Mouse (Mus musculus) urinary bladder, postnatal 36 days (tissue): Measurements from ENCODE around the gene Zfp575.

Experiments used
- DNase-seq, 2 experiments: peaks; one replicate each; pipeline ENCODE4 v3.0.0; 2022; ENCODE audit warnings: low spot score in 2 of 2, mixed read lengths in 1 of 2

Gene Zfp575

DNA sequence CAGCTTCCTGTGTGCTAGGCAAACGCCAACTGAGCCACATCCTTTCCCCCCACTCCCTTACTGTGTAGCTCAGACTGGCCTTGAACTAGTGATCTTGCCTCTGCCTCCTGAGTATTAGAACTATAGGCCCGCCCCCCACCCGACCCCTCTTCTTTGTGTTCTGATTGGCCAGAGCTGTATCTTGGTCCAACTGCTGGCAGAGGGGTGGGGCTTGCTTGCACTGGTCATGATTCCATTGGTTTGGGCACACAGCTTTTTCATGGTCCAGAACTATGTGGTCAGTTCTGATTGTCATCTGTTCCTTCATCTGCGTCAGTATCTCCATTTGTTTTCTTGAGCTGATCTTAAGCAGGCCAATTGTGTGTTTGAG, 23.6 kb downstream of the Zfp575 start:
- DNase-seq: no peak

DNA sequence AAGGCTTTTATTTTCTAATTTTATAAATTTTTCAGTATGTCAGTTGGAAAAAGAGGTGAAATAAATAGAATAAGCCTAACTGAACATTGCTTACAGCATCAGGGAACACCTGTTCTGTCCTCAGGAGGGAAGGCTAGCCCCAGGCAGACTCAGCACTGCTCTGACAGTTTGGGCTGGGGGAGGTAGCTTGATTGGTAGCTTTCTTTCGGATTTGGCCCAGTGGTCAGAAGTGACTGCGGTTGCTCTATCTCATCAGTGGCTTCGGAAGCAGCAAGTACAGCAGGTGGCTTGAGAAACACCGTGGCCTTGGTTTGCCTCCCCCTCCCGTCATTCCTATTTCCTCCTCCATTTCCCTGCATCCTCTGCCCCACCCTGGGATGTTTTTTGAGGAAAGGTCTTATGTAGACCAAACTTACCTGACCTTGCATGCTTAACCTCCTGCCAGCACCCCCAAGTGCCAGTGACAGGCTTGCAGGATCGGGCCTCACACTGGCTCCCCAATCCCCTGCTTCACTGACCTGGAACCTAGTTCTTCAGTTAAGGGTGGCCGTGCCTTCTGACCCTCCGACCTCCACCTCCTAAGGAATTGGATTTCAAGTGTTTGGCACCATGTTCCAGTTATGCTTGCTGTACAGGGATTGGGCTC, 24.1 kb downstream of the Zfp575 start:
- no peak for DNase-seq

DNA sequence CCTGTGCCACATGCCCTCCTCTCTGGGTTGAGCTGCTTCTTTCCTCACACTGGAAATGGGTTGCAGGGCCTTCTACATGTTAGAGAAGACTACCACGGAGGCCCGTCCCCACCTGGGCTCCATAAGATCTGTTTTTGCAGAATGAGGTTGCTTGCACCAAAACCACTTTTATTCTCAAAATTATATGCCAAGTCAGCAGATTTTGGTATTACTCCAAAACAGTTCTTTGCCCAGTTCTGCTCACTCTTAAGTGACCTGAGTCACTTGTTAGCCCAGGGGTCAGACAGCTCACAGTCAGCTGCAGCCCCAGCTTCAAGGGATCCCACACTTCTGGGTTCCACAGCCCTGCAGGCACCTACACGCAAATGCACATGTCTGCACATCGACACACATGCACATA, 26.0 kb downstream of the Zfp575 start:
- DNase-seq: no peak

DNA sequence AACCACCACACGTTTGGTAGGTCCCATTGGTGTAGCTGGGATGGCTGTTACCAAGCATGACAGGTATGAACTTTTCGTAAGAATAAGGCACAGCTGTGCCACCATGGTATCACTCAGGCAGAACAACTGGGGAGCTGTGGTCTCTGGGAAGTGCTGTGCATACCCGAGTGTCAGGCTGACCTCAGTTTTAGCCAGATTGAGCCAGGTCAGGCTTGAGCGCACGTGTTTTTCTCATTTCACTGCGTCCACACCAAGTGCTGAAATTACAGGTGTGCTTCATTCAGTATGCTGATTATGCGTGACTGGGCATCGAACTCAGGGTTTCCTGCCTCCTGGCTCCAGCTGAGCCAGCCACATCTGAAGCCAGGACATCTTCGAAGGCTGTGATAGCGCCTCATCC, 31.7 kb downstream of the Zfp575 start:
- DNase-seq: no peak

DNA sequence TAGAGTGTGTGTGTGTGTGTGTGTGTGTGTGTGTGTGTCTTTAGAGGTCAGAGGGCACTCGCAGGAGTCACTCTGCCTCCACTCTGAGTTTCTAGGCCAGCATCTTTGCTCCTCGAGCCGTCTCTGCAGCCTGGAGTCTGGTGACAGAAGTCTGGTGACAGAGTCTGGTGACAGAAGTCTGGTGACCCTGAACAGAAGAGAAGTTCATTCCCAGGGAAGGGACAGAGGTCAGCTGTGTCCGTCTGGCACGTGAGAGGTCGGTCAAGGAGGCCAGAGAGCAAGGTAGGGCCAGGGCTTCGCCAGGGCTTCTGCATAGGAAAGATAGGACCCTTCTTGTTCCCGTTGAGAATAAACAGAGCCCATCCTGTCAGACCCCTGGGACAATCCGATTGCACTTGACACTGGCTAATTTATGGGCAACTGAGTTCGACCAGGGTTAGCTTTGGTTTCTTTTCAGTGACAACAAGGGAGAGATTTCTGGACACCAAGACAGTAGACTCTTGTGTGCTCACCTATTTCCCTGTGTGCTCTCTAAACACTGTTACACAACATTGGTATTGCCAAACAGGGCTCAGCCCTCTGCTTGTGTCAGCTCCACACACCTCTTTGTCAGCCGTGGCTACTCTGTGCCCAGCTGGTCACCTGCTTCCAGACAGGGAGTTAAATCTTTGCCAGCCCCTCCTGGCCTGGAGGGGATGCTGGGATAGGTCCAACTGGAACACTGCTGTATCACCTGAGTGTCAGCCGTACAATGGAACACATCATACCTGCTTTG, 35.3 kb downstream of the Zfp575 start:
- no peak for DNase-seq

DNA sequence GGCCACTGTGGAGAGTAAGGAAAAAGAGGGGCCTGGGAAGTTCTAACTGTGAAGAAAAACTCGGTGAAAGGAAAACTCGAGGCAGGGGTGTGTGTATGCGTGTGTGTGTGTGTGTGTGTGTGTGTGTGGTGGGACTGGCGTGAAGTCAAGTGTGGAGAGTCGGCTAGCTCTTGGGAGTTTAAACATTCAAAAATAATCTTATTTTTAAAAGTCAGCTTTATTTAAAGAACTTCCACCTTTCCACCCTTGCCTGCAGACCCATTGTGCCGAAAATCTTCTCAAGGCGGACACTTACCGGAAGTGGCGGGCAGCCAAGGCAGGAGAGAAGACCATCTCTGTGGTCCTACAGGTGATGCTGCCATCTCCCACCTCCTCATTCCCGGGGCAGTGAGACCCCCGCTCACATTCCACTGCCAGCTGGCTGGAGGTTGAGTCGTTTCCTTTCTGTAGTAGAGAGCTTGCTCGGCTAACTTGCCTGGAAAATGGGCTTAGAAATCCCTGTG, 39.9 kb downstream of the Zfp575 start:
- no peak for DNase-seq

DNA sequence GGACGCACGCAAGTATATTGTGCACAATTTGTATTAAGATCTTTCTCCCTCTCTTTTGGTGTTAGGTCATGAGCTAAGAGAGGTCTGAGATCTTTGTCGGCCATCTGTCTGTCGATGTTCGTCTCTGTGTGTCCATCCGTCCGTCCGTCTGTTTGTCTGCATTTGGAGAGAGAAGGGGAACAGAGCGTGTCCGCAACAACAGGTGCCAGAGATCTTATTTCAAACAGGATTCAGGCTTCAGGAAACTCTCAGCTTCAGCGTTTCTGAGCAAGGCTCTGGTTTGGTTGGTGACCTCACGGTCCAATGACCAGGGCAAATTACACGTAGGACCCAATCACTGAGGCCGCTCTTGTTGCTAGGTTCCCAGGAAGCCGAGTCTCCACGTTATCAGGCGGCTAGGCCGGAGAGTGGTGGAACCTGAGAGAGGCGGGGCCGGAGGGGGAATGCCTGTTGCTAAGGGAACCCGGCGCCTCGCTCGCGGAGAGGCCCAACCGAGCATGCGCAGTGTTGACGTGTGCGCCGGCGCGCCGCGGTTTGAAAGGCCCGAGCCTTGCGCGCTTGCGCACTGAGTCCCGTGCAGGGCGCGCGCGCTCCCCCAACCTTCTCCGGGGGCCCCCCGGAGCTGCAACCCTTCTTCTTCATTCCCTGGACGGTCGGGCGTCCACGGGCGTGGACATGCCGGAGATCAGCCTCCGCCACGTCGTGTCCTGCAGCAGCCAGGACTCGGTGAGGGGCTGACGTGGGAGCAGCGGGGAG, 40.6 kb downstream of the Zfp575 start:
- peak; percentile 99 for DNase-seq

DNA sequence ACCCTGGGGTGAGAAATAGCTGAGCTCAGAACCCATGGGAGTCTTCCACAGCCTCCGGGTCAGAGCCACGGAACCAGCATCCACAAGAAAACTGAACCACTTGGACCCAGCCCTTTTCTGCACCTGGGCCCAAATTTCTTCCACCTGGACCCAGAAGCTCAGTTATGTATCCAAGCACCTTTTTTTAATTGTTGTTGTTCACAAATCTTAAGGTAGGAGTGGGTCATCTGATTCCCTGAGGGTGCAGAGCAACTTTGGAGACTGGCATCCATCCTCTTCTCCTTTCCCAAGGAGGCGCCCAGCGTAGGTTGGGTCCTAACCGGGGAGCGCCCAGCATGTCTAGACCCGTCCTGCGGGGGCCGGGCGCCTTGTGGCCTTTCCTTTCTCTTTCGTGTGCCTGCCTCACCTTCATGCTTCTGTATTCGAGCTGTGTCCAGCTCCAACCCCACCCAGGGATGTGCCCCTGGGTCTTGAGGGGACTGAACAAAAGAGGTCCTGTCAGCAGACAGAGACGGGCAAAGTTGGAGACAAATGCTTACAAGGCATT, 41.3 kb downstream of the Zfp575 start, which contains the start of the genes Pinlyp and Xrcc1:
Gene Pinlyp, minus strand, starts transcription at position 51 of the 547 bp plus-strand sequence.
Gene Xrcc1, plus strand, starts transcription at position 222 of the 547 bp plus-strand sequence.
- peak in 1 of 2 experiments; percentile 17 for DNase-seq

DNA sequence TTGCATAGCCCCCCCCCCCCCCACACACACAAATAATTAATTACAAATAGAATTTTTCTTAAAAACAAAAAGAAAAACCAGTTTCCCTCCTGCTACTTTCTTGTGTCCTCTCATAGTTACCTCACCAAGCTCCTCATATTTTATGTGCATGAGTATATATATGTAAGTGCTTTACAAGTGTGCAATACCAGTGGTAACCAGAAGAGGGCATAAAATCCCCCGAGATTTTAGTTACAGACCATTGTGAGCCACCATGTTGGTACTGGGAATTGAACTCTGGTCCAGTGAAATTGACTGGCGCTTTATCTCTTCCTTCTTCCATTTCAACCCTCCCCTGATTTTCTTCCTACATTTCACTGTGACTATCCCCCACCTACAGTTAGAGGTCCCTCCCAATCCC, 42.9 kb downstream of the Zfp575 start:
- DNase-seq: no peak

DNA sequence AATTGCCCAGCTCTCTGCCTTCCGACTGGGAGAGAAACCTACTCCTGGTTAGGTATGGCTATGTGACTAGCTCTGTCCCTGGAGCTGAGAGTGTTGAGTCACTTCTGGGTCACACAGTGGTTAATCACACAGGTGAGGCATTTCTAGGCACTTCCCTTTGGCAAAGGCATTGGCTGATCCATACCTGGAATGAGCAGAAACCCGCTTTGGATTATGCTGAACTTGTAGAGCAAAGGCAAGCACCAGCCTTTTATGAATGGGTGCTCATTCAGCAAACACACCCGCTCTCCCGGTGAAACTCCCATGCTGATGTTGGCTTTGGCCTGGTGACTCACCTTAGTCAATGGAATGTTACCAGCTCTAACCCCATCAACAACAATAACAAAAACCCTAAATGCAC, 47.8 kb downstream of the Zfp575 start:
- DNase-seq: no peak

DNA sequence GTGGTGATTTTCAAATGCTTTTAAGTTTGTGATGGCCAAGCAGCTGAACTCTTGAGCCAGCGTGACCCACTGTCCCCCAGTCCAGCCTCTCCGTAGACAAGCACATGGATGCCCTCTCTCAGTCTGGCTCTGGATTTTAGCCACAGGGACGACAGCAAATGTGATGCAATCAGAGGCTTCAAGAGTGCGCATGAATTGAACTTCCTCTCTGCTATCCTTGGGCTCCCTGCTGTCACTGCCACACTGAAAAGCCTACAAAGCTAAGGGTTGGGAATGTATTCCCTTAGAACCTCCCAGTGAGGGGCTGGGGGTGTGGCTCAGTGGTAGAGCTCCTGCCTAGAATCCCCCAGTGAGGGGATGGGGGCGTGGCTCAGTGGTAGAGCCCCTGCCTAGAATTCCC, 48.7 kb downstream of the Zfp575 start:
- DNase-seq: no peak

DNA sequence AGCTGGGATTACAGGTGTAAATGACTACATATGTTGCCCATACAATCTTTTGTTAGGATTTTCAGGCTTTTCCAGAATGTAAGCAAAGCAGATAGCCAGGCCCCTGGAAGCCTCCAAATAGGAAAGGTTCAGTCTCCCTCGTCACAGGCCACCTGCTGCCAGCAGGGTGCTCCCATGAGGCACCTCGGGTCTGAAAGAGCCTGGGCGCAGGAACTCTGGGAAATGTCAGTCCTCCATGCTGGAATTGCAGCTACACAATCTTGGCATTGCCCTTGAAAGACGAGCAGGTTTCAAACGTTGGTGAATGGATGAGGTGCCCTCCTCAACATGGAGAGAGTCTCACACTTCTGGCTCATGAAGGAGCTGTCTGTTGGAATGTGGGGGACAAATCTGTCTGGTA, 49.3 kb downstream of the Zfp575 start:
- DNase-seq: no peak

DNA sequence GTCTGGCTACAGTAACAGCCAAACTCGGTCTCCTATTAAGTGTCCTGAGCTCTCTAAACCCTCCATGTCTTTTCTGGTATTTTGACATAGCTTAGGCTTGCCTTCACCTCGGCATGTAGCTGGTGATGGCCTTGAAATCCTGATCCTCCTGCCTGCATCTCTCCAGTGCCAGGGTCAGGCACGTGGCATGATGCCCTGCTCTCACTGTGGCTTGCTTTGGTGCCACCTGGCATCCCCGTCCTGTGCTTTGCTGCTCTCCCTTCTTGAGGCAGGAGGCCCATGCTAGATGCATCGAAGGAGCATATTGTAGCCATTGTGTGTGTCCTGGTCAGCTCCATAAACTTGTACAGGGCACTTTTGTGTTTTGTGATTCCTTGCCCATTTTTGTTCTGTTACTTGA, 49.9 kb downstream of the Zfp575 start:
- no peak for DNase-seq

DNA sequence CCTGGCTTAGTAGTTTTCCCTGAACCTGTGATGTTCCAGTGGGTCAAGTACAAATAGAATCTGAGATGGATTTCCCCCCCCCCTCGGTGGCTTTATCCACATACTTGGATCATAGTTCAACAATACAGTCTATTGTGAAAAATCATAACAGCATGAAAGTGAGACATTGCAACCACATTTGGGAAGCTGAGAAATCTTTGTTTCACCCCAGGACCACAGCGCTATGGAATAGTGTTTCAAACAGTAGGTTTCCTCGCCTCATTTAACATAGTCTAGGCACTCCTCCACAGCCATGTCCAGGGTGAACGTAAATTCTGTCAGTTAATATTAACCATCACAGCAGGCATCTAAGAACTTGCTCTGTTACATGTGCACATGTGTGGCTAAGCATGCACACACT, 50.4 kb downstream of the Zfp575 start:
- DNase-seq: no peak

DNA sequence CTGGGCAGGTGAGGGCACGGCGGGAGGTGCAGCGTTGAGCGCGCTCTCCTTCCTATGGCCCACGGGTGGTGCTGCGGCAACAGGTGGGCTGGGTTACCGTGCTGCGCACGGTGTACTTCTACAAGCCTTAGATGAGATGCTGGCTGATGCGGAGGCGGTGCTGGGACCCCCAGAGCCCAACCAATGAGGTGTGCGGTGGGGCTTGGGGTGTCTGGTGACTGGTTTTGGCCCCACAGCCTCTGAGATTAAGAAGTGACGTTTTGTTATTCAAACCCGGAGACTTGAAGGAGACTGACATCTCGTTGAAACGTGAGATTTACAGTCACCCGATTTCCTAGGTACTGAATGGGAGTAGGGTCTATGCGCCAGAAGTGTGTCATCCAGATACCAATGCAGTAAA, 53.1 kb downstream of the Zfp575 start:
- no peak for DNase-seq
